8 mouse cellular contexts compared by ENCODE assay signal in genomic region chr2:18057336-18058145, GRCm38 (mm10). TPM values are rescaled to one million over a fixed set of nuclear protein-coding genes. Genes with fewer than 3 reads are reported as not detected.
DNase-seq lines count a peak whose midpoint lies in the region; ATAC-seq and TF ChIP-seq lines count a peak whose summit lies in the region.

No protein-coding gene starts in this region.

- H3K36me3 ChIP-seq in heart, adult 2 months (ENCODE audit: control insufficient read depth, insufficient read depth, low read length): peaks cover 3% of the 10 kb centered on the region
- H3K36me3 ChIP-seq in limb, embryonic 15.5 days: no peaks in the 10 kb centered on the region
- H3K36me3 ChIP-seq in midbrain, embryonic 15.5 days (replicated peaks): no peaks in the 10 kb centered on the region

- no peaks in the 10 kb centered on the region for H3K9me3 ChIP-seq in limb, embryonic 15.5 days
- H3K9me3 ChIP-seq in midbrain, embryonic 15.5 days: no peaks in the 10 kb centered on the region

- H3K27me3 ChIP-seq in heart, adult 2 months (ENCODE audit: control insufficient read depth, insufficient read depth, low read length): no peaks in the 10 kb centered on the region
- no peaks in the 10 kb centered on the region for H3K27me3 ChIP-seq in limb, embryonic 15.5 days
- H3K27me3 ChIP-seq in midbrain, embryonic 15.5 days (replicated peaks): no peaks in the 10 kb centered on the region

- TF ChIP-seq CTCF in heart, adult 2 months (IDR thresholded peaks at IDR 0.05): no peak

- intact Hi-C loops in heart, adult 2 months (cut with DNase I): loop anchor here (1.0 to 10.0 kb wide), 3 partner anchors 10 to 937 kb away; partner anchors contain the start of genes 4930426L09Rik and Pip4k2a

- DNase-seq in embryo, embryonic 11 days: peak; percentile 73
- DNase-seq in embryo, embryonic 10.5 days (ENCODE audit: low spot score): no peak
- DNase-seq in heart, adult 2 months: peak; percentile 83
- peak; percentile 79 for DNase-seq in kidney, adult 18-20 months
- peak; percentile 43 to 50 for DNase-seq in spleen, postnatal 14 days (ENCODE audit: low spot score in 2 of 2)

- peak overlapping the region; percentile 87 for H3K9ac ChIP-seq in heart, adult 2 months (ENCODE audit: low read depth, low read length)
- H3K9ac ChIP-seq in limb, embryonic 15.5 days: peak overlapping the region; percentile 68
- peak overlapping the region; percentile 75 for H3K9ac ChIP-seq in midbrain, embryonic 15.5 days

- H3K4me2 ChIP-seq in limb, embryonic 15.5 days: peak overlapping the region; percentile 78
- H3K4me2 ChIP-seq in midbrain, embryonic 15.5 days: peak overlapping the region; percentile 79

- H3K27ac ChIP-seq in heart, adult 2 months: peak overlapping the region; percentile 99
- peak overlapping the region; percentile 98 for H3K27ac ChIP-seq in limb, embryonic 15.5 days
- H3K27ac ChIP-seq in midbrain, embryonic 15.5 days: peak overlapping the region; percentile 99

- TF ChIP-seq EP300 in heart, adult 2 months (IDR thresholded peaks at IDR 0.05; ENCODE audit: insufficient read depth, low read depth, low read length): no peak

- peaks cover 6% of the 10 kb centered on the region for H3K4me1 ChIP-seq in heart, adult 2 months (ENCODE audit: control insufficient read depth, insufficient read depth, low read length)
- peaks cover 4% of the 10 kb centered on the region; the same call in 1 of the 2 replicates for H3K4me1 ChIP-seq in limb, embryonic 15.5 days
- H3K4me1 ChIP-seq in midbrain, embryonic 15.5 days: peaks cover 17% of the 10 kb centered on the region

- H3K79me2 ChIP-seq in heart, adult 2 months (replicated peaks; ENCODE audit: control insufficient read depth, insufficient read depth, low read length): no peaks in the 10 kb centered on the region

- peak overlapping the region; percentile 71 for H3K4me3 ChIP-seq in heart, adult 2 months
- peak overlapping the region; percentile 65 for H3K4me3 ChIP-seq in limb, embryonic 15.5 days
- peak overlapping the region; percentile 76 for H3K4me3 ChIP-seq in midbrain, embryonic 15.5 days

- peak; percentile 29 for ATAC-seq in common myeloid progenitor, adult 5-6 weeks (replicated peaks; ENCODE audit: low read depth, poor library complexity, severe bottlenecking)
- ATAC-seq in limb, embryonic 15.5 days (ENCODE audit: insufficient number of reproducible peaks, low FRiP score, low TSS enrichment, low read depth): no peak
- peak; percentile 8 for ATAC-seq in midbrain, embryonic 15.5 days (replicated peaks)

- TF ChIP-seq POLR2A in heart, adult 2 months (IDR thresholded peaks at IDR 0.05; ENCODE audit: insufficient read depth, low read depth, low read length): no peak; the same call in 1 of the 2 replicates

- WGBS in heart, adult 2 months: under 1% methylated on average over 48 of the region's 48 CpGs
- WGBS in limb, embryonic 15.5 days: under 1% methylated on average over 48 of the region's 48 CpGs
- under 1% methylated on average over 48 of the region's 48 CpGs for WGBS in midbrain, embryonic 15.5 days

RNA-seq across cellular contexts. Expression of gene Mllt10, which starts 2.5 kb away (rescaled TPM):
- 46.1 and 71.7 TPM in 2 replicates for total RNA-seq in common myeloid progenitor, adult 5-6 weeks (2017)
- 10 to 100 TPM; 32.5 to 32.8 TPM for total RNA-seq in heart, adult 2 months (2021)
- 20.6 and 23.3 TPM in 2 replicates for polyA plus RNA-seq in heart, adult 2 months (2012; rRNA removed)
- polyA plus RNA-seq in limb, embryonic 15.5 days (2015; fragmentation: Nextera tagmentation; extraction: Ambion mirVana): 51.3 and 53.4 TPM in 2 replicates
- 49.9 and 53.1 TPM in 2 replicates for polyA plus RNA-seq in midbrain, embryonic 15.5 days (2015; fragmentation: Nextera tagmentation; extraction: Ambion mirVana)

RNA-seq across cellular contexts. Expression of gene Skida1, which starts 8.7 kb away (rescaled TPM):
- not detected in 2 replicates for total RNA-seq in common myeloid progenitor, adult 5-6 weeks (2017)
- total RNA-seq in heart, adult 2 months (2021): 1 to 10 TPM; 1.7 to 4.5 TPM
- polyA plus RNA-seq in heart, adult 2 months (2012; rRNA removed): 2.0 and 3.7 TPM in 2 replicates
- 5.1 and 7.6 TPM in 2 replicates for polyA plus RNA-seq in limb, embryonic 15.5 days (2015; fragmentation: Nextera tagmentation; extraction: Ambion mirVana)
- polyA plus RNA-seq in midbrain, embryonic 15.5 days (2015; fragmentation: Nextera tagmentation; extraction: Ambion mirVana): 8.1 and 9.0 TPM in 2 replicates

RNA-seq across cellular contexts. Expression of gene A930004D18Rik, which starts 20.0 kb away (rescaled TPM):
- total RNA-seq in common myeloid progenitor, adult 5-6 weeks (2017): 0.27 TPM in 1 of 2 replicates, not detected in the other
- total RNA-seq in heart, adult 2 months (2021): 1 to 10 TPM; 3.4 to 4.5 TPM
- polyA plus RNA-seq in heart, adult 2 months (2012; rRNA removed): 2.2 and 3.9 TPM in 2 replicates
- 13.0 and 16.8 TPM in 2 replicates for polyA plus RNA-seq in limb, embryonic 15.5 days (2015; fragmentation: Nextera tagmentation; extraction: Ambion mirVana)
- polyA plus RNA-seq in midbrain, embryonic 15.5 days (2015; fragmentation: Nextera tagmentation; extraction: Ambion mirVana): 8.1 and 11.8 TPM in 2 replicates
